Mouse (Mus musculus) B cell, adult 2 months (primary cell): ENCODE measurements around the gene Crb3.

Experiments used
- DNase-seq, 2 experiments: peaks; one replicate each; pipeline ENCODE4 v3.0.0; 2022

Gene Crb3

GRCm38 (mm10) chr17:57062548-57062947, 3.6 kb downstream of the Crb3 start:
- DNase-seq, result no peak

GRCm38 (mm10) chr17:57063031-57063430, 4.1 kb downstream of the Crb3 start:
- no peak for DNase-seq

- no peak for DNase-seq
These were observed 8.0 kb downstream of the Crb3 start for GRCm38 (mm10) chr17:57066908-57067307.

- DNase-seq, result no peak
These were observed 11.4 kb downstream of the Crb3 start for GRCm38 (mm10) chr17:57070272-57070671.

GRCm38 (mm10) chr17:57070699-57071098, 11.8 kb downstream of the Crb3 start:
- DNase-seq, result no peak

- DNase-seq, result no peak
These were observed 18.0 kb downstream of the Crb3 start for GRCm38 (mm10) chr17:57076916-57077315.

- DNase-seq, result peak; percentile 72 to 76
These were observed 19.4 kb downstream of the Crb3 start, which contains the start of gene Dennd1c for GRCm38 (mm10) chr17:57078336-57078735. Gene Dennd1c, minus strand, starts transcription at chr17:57078514.

- no peak for DNase-seq
These were observed 21.0 kb downstream of the Crb3 start for GRCm38 (mm10) chr17:57079919-57080318.

GRCm38 (mm10) chr17:57081234-57081842, 22.4 kb downstream of the Crb3 start:
- DNase-seq, result no peak

GRCm38 (mm10) chr17:57082481-57082880, 23.6 kb downstream of the Crb3 start:
- DNase-seq, result no peak

- no peak for DNase-seq
These were observed 27.3 kb downstream of the Crb3 start for GRCm38 (mm10) chr17:57085970-57086757.

- DNase-seq, result no peak
These were observed 28.3 kb downstream of the Crb3 start, which contains the start of gene Tubb4a for GRCm38 (mm10) chr17:57087049-57087832. Gene Tubb4a, minus strand, starts transcription at chr17:57087782.

- DNase-seq, result no peak
These were observed 35.3 kb downstream of the Crb3 start for GRCm38 (mm10) chr17:57094222-57094621.

- DNase-seq, result peak in 1 of 2 experiments; percentile 54
These were observed 37.1 kb downstream of the Crb3 start for GRCm38 (mm10) chr17:57095855-57096622.

GRCm38 (mm10) chr17:57096623-57096920, 37.7 kb downstream of the Crb3 start:
- peak; percentile 92 to 93 for DNase-seq

GRCm38 (mm10) chr17:57098321-57098720, 39.4 kb downstream of the Crb3 start:
- no peak for DNase-seq

- DNase-seq, result no peak
These were observed 40.9 kb downstream of the Crb3 start for GRCm38 (mm10) chr17:57099629-57100325.

- DNase-seq, result no peak
These were observed 43.4 kb downstream of the Crb3 start for GRCm38 (mm10) chr17:57102276-57102675.

GRCm38 (mm10) chr17:57104496-57104895, 45.6 kb downstream of the Crb3 start:
- DNase-seq, result no peak

- peak; percentile 21 to 30 for DNase-seq
These were observed 46.5 kb downstream of the Crb3 start, which contains the start of gene Tnfsf9 for GRCm38 (mm10) chr17:57105181-57106034. Gene Tnfsf9, plus strand, starts transcription at chr17:57105325.

GRCm38 (mm10) chr17:57106035-57106368, 47.1 kb downstream of the Crb3 start:
- DNase-seq, result no peak
